Mouse (Mus musculus) forebrain, postnatal 0 days (tissue): ENCODE data around the gene Eif4g3. TPM values are rescaled to one million over a fixed set of nuclear protein-coding genes. Genes with fewer than 3 reads are reported as not detected.

Experiments used
- ATAC-seq: fragments of 200-750 bp; cut with Nextera tagmentation; 2 replicates; pipeline ENCODE4 v1.8.0; 2017; ENCODE audit warnings: mild to moderate bottlenecking, moderate library complexity
- DNase-seq: peaks from one replicate; pipeline ENCODE4 v3.0.0-alpha.2; 2015
- H3K27ac ChIP-seq: fragments of 300-500 bp; sonication (generic); 2 replicates; pipeline ENCODE4 v1.5.1; 2014; ENCODE audit warnings: low read depth, mild to moderate bottlenecking, antibody characterized with exemption, low read length, moderate library complexity, mixed read lengths
- H3K27me3 ChIP-seq: fragments of 300-500 bp; sonication (generic); 2 replicates; pipeline ENCODE4 v1.6.1; 2014; ENCODE audit warnings: mild to moderate bottlenecking, low read length, mixed read lengths; ENCODE audit not compliant: insufficient read depth
- H3K36me3 ChIP-seq: fragments of 300-500 bp; sonication (generic); 2 replicates; pipeline ENCODE4 v1.6.1; 2014; ENCODE audit warnings: mild to moderate bottlenecking, moderate library complexity; ENCODE audit not compliant: insufficient read depth
- H3K4me1 ChIP-seq: fragments of 300-500 bp; sonication (generic); 2 replicates; pipeline ENCODE4 v1.6.1; 2014; ENCODE audit warnings: antibody characterized with exemption; ENCODE audit not compliant: insufficient read depth
- H3K4me2 ChIP-seq: fragments of 300-500 bp; sonication (generic); 2 replicates; pipeline ENCODE4 v1.6.1; 2014; ENCODE audit warnings: low read depth, mild to moderate bottlenecking, moderate library complexity
- H3K4me3 ChIP-seq: fragments of 300-500 bp; sonication (generic); 2 replicates; pipeline ENCODE4 v1.5.1; 2014; ENCODE audit warnings: low read depth, low read length, mixed read lengths
- H3K9ac ChIP-seq: fragments of 300-500 bp; sonication (generic); 2 replicates; pipeline ENCODE4 v1.6.1; 2014; ENCODE audit warnings: mild to moderate bottlenecking
- H3K9me3 ChIP-seq: fragments of 300-500 bp; sonication (generic); 2 replicates; pipeline ENCODE4 v1.6.1; 2016; ENCODE audit warnings: low read length
- CTCF ChIP-seq: sonication (generic); IDR thresholded peaks from 2 replicates; pipeline ENCODE4 v1.5.1; 2016; ENCODE audit warnings: antibody characterized with exemption, control low read depth, low read depth
- WGBS: fragments of 180-500 bp; shearing (Covaris S2); extraction: QIAGEN DNeasy Blood & Tissue Kit; methylation state at CpG from one replicate; pipeline ENCODE4 v1.1.7; 2014; 5-methylcytosine and 5-hydroxymethylcytosine counted together
- polyA plus RNA-seq: library from polyadenylated mRNA; unstranded; fragments of >200 nt; fragmentation: Nextera tagmentation; extraction: Ambion mirVana; gene quantifications from 2 replicates; pipeline ENCODE4 v1.2.1, GENCODE M21; 2015
- total RNA-seq: library from RNA; depleted of rRNA; stranded (reverse); fragments of >200 nt; gene quantifications from 2 replicates; pipeline ENCODE4 v1.2.3, GENCODE M21; 2014

Gene Eif4g3
- total and polyA plus RNA-seq, 2 experiments from 2014 or later = 38.4 to 67.0 TPM

DNA sequence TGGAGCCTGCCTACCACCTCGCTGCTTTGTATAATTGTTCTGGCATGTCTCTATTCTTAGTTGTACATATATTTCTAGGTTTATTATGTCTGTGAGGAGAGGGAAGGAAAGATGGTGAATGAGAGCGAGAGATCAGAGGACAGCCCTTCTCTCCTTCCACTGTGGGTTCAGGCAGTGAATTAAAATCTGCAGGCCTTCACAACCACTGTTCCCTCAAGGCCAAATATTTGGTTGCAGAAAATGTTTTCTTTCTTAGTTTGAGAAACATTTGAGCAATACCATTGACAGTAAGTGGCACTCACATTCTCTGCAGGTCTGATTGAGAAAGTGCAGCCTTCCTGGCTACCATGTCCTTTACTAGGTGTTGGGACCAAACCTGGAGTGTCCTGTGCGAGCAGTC, 138.9 kb downstream of the Eif4g3 start:
- no peak for DNase-seq
- no peak overlapping the region for H3K4me2 ChIP-seq
- no peak for ATAC-seq
- H3K4me3 ChIP-seq = no peak overlapping the region
- no peaks in the 10 kb centered on the region for H3K27me3 ChIP-seq
- no peaks in the 10 kb centered on the region for H3K9me3 ChIP-seq
- TF ChIP-seq CTCF = no peak
- no peaks in the 10 kb centered on the region for H3K4me1 ChIP-seq
- 67% methylated on average over 3 of the region's 3 CpGs for WGBS
- H3K36me3 ChIP-seq = peaks cover 15% of the 10 kb centered on the region
- H3K27ac ChIP-seq = no peak overlapping the region
- H3K9ac ChIP-seq = no peak overlapping the region

DNA sequence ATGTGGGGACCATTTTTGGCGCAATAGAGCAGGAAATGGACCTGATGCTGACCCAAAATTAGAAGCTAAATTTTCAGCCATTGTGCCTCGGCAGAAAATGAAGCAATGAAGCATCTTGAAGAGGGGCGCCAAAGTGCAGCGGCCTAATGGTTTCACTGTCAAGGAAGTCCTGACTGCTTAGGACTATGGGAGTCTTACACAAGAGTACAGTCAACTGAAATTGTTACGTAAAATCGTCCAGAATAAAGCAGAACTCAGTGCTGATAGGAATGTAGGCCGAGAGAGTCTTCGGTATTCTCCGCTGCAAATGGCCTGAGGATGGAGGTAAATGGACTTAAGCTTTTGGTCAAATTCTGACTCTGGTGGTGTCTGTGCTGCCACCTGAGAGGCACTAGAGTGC, 140.5 kb downstream of the Eif4g3 start:
- Histone ChIP-seq H3K36me3 (0 out of 2 replicates have a peak, but pooled peaks cover 6% of the 10 kb centered on the region), H3K9ac (no peak overlapping the region), H3K9me3 (no peaks in the 10 kb centered on the region), H3K4me2 (no peak overlapping the region), H3K4me1 (no peaks in the 10 kb centered on the region), H3K27ac (no peak overlapping the region), H3K27me3 (no peaks in the 10 kb centered on the region), H3K4me3 (no peak overlapping the region)
- DNase-seq (no peak), ATAC-seq (no peak)
- no peak for TF ChIP-seq CTCF
- WGBS = 89% methylated on average over 9 of the region's 9 CpGs

GRCm38 (mm10) chr4:138137336-138137735, 144.5 kb downstream of the Eif4g3 start:
- Histone ChIP-seq H3K27me3 (no peaks in the 10 kb centered on the region), H3K4me2 (no peak overlapping the region), H3K9ac (no peak overlapping the region), H3K4me3 (no peak overlapping the region), H3K36me3 (0 out of 2 replicates have a peak, but pooled peaks cover 4% of the 10 kb centered on the region), H3K9me3 (no peaks in the 10 kb centered on the region), H3K27ac (no peak overlapping the region), H3K4me1 (no peaks in the 10 kb centered on the region)
- DNase-seq (no peak), ATAC-seq (no peak)
- no peak for TF ChIP-seq CTCF
- 47% methylated on average over 4 of the region's 4 CpGs for WGBS

GRCm38 (mm10) chr4:138137804-138138203, 145.0 kb downstream of the Eif4g3 start:
- H3K27me3 ChIP-seq = no peaks in the 10 kb centered on the region
- TF ChIP-seq CTCF = no peak
- H3K9ac ChIP-seq = no peak overlapping the region
- H3K27ac ChIP-seq = no peak overlapping the region
- no peaks in the 10 kb centered on the region for H3K36me3 ChIP-seq
- no peak for ATAC-seq
- H3K4me3 ChIP-seq = no peak overlapping the region
- 88% methylated on average over 17 of the region's 17 CpGs for WGBS
- no peak for DNase-seq
- H3K4me1 ChIP-seq = no peaks in the 10 kb centered on the region
- no peaks in the 10 kb centered on the region for H3K9me3 ChIP-seq
- no peak overlapping the region for H3K4me2 ChIP-seq

DNA sequence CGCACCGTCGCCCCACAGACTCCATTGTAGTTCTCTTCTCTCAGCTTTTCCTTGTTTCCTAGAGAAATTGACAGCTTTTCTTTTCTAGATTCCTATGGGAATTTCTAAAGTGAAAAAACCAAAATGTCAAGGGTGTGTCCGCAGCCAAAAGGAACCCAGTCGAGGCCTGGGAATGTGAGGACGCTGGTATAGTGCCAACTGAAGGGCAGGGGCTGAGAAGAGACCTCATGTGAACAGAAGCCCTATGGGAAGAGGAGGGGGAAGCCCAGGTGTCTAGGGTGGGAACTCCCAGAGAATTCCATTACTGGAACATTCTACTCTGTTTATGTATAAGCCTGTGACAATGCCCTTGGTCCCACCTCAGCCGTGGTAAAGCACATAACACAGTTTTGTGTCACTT, 145.4 kb downstream of the Eif4g3 start:
- Histone ChIP-seq H3K36me3 (no peaks in the 10 kb centered on the region), H3K27ac (no peak overlapping the region)
- no peak for TF ChIP-seq CTCF

DNA sequence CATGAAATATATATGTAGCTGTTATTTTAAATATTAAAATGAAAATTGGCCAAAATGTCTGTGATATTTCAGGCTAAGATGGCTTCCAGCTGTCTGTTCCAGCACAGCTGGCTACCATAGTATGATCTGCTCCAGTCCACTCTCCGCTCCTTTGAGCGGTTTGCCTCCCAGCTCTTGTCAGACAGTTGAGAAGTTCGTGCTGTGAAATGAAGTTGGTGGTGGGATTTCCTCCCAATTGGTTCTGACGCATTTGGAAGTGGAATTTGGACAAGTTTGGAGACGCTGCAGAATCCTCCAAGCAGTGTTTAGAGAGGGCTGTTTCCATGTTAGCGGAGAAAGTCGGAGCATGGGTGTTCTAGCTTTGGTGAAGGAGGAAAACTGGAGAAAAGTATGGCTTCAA, 148.5 kb downstream of the Eif4g3 start:
- H3K9me3 ChIP-seq = no peaks in the 10 kb centered on the region
- no peaks in the 10 kb centered on the region for H3K4me1 ChIP-seq
- H3K4me2 ChIP-seq = no peak overlapping the region
- ATAC-seq (no peak), DNase-seq (no peak)
- no peak overlapping the region for H3K27ac ChIP-seq
- H3K36me3 ChIP-seq = no peaks in the 10 kb centered on the region
- H3K27me3 ChIP-seq = no peaks in the 10 kb centered on the region
- no peak overlapping the region for H3K9ac ChIP-seq
- no peak overlapping the region for H3K4me3 ChIP-seq
- WGBS = 88% methylated on average over 7 of the region's 7 CpGs
- TF ChIP-seq CTCF = no peak

More for the DNA sequence above, 145.4 kb downstream of the Eif4g3 start:
- no peak for ATAC-seq
- H3K4me1 ChIP-seq = no peaks in the 10 kb centered on the region
- no peaks in the 10 kb centered on the region for H3K27me3 ChIP-seq
- no peak overlapping the region for H3K4me3 ChIP-seq
- DNase-seq = no peak
- no peak overlapping the region for H3K9ac ChIP-seq
- H3K9me3 ChIP-seq = no peaks in the 10 kb centered on the region
- 81% methylated on average over 7 of the region's 7 CpGs for WGBS
- no peak overlapping the region for H3K4me2 ChIP-seq

- no peaks in the 10 kb centered on the region for H3K27me3 ChIP-seq
- H3K9me3 ChIP-seq = no peaks in the 10 kb centered on the region
- no peak overlapping the region for H3K4me2 ChIP-seq
- DNase-seq (no peak), ATAC-seq (no peak)
- H3K4me3 ChIP-seq = no peak overlapping the region
- 76% methylated on average over 8 of the region's 8 CpGs for WGBS
- H3K36me3 ChIP-seq = 0 out of 2 replicates have a peak, but pooled peaks cover 7% of the 10 kb centered on the region
- H3K27ac ChIP-seq = no peak overlapping the region
- no peak overlapping the region for H3K9ac ChIP-seq
- TF ChIP-seq CTCF = no peak
- no peaks in the 10 kb centered on the region for H3K4me1 ChIP-seq
These were observed 154.4 kb downstream of the Eif4g3 start for GRCm38 (mm10) chr4:138147176-138147575.

DNA sequence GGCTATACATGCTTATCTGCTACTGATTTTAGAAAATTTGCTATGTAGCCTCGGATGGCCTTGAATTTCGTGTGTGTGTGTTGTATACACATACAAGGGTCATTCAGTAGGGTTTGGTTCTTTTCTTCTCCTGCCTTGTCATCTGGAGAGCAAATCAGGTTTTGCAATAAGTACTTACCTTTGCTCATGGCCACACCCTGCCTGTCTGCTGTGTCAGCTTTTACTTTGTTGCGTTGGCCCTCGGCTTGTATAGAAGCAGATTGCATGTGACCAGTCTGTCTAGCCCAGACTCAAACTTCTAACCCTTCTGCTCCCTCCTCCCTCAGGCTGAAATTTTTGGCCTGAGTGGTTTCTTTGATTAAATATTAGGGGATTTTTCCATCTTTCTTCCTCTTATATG, 157.2 kb downstream of the Eif4g3 start:
- no peak overlapping the region for H3K9ac ChIP-seq
- no peaks in the 10 kb centered on the region for H3K27me3 ChIP-seq
- no peak overlapping the region for H3K27ac ChIP-seq
- no peak for TF ChIP-seq CTCF
- no peaks in the 10 kb centered on the region for H3K4me1 ChIP-seq
- H3K9me3 ChIP-seq = no peaks in the 10 kb centered on the region
- WGBS = 91% methylated on average over 4 of the region's 4 CpGs
- no peak overlapping the region for H3K4me3 ChIP-seq
- ATAC-seq (no peak), DNase-seq (no peak)
- peaks cover 26% of the 10 kb centered on the region for H3K36me3 ChIP-seq
- no peak overlapping the region for H3K4me2 ChIP-seq
